Mouse (Mus musculus) layer of hippocampus, postnatal 36 days (tissue): ENCODE measurements around the gene Serpina3k. TPM values are rescaled to one million over a fixed set of nuclear protein-coding genes. Genes with fewer than 3 reads are reported as not detected.
"Not testable (repeated sequence)": the region's sequence is repeated elsewhere in the genome, so short reads cannot be mapped to it uniquely, and the experiment has no call there.

Experiments used
- DNase-seq, 2 experiments: peaks; one replicate each; pipeline ENCODE4 v3.0.0; 2022
- total RNA-seq, 2 experiments: library from RNA; stranded (reverse); gene quantifications; 2 replicates each; pipeline ENCODE4 v1.2.3; 2021

Gene Serpina3k
- total RNA-seq, 2 experiments from 2014 or later = not detected

DNA sequence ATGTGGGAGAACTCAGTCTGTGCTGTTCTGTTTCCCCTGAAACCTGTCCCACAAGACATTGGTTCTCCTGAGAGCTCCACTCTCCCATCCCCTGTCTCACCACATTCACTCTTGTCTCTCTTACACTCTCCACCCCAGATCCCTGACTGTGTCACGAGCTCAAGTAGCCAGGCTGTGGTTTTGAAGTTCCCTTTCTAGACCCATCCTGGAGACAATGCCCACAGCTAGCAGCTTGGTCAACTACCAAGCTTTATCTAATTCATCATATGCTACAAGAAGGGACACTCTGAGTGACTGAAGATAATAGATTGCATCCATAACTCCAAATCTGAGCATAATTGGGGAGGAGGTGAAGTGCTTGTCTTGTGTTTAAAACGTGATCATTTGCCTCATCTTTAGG lies 52.8 kb downstream of the Serpina3k start:
- not testable (repeated sequence) for DNase-seq

Other genes starting within 250 kb of the Serpina3k start
- not detected for gene Serpina5, start 237.4 kb upstream of the Serpina3k start, total RNA-seq
- gene Serpina3a, start 225.8 kb upstream of the Serpina3k start, total RNA-seq = not detected
- gene Serpina3b, start 210.5 kb upstream of the Serpina3k start, total RNA-seq = not detected
- under 1 TPM; 0.23 to 0.45 TPM for gene Serpina3c, start 184.6 kb upstream of the Serpina3k start, total RNA-seq
- under 1 TPM in 1 of 2 experiments, not detected in 1; 0.78 TPM for gene Serpina3f, start 123.9 kb upstream of the Serpina3k start, total RNA-seq
- gene Serpina3g, start 102.2 kb upstream of the Serpina3k start, total RNA-seq = 1 to 10 TPM; 1.6 to 3.4 TPM
- gene Serpina3i, start 75.4 kb upstream of the Serpina3k start, total RNA-seq = 1 to 10 TPM in 1 of 2 experiments, not detected in 1; 1.2 TPM
- gene Serpina3j, start 23.9 kb upstream of the Serpina3k start, total RNA-seq = not detected
- gene Serpina3m, start within 50 bp of the Serpina3k start, total RNA-seq = under 1 TPM; 0.30 to 0.47 TPM
- 10 to 100 TPM; 72.9 to 78.6 TPM for gene Serpina3n, start 68.2 kb downstream of the Serpina3k start, total RNA-seq
- not detected for gene Gsc, start 134.8 kb downstream of the Serpina3k start, total RNA-seq